Mouse (Mus musculus) neural tube, embryonic 11.5 days (tissue): ENCODE measurements at regions not wholly inside any gene's neighbourhood (a gene's known extent, or its start where the extent isn't known, plus 50 kb on each side); places are given as distances from the start of the nearest gene placed in this dataset.

Source experiments
- ATAC-seq: fragments of 200-750 bp; cut with Nextera tagmentation; 2 replicates; pipeline ENCODE4 v1.8.0; 2017; ENCODE audit warnings: moderate number of reproducible peaks, mild to moderate bottlenecking, moderate TSS enrichment, moderate library complexity; ENCODE audit not compliant: insufficient read depth, low FRiP score, low TSS enrichment
- DNase-seq: peaks from one replicate; pipeline ENCODE4 v3.0.0-alpha.2; 2015; ENCODE audit warnings: low spot score
- H3K27ac ChIP-seq: fragments of 300-500 bp; sonication (generic); 2 replicates; pipeline ENCODE4 v1.5.1; 2014; ENCODE audit warnings: low read depth, mild to moderate bottlenecking, low read length
- H3K27me3 ChIP-seq: fragments of 300-500 bp; sonication (generic); 2 replicates; pipeline ENCODE4 v1.6.1; 2014; ENCODE audit warnings: mild to moderate bottlenecking, low read length, mixed read lengths; ENCODE audit not compliant: control insufficient read depth, insufficient read depth
- H3K36me3 ChIP-seq: fragments of 300-500 bp; sonication (generic); 2 replicates; pipeline ENCODE4 v1.6.1; 2014; ENCODE audit warnings: mild to moderate bottlenecking, low read length, moderate library complexity, mixed read lengths; ENCODE audit not compliant: control insufficient read depth, insufficient read depth
- H3K4me1 ChIP-seq: fragments of 300-500 bp; sonication (generic); 2 replicates; pipeline ENCODE4 v1.6.1; 2014; ENCODE audit warnings: low read length, mixed read lengths; ENCODE audit not compliant: control insufficient read depth, insufficient read depth
- H3K4me2 ChIP-seq: fragments of 300-500 bp; sonication (generic); 2 replicates; pipeline ENCODE4 v1.6.1; 2014; ENCODE audit warnings: low read depth, mild to moderate bottlenecking, moderate library complexity
- H3K4me3 ChIP-seq: fragments of 300-500 bp; sonication (generic); 2 replicates; pipeline ENCODE4 v1.5.1; 2014; ENCODE audit warnings: low read depth, low read length
- H3K9ac ChIP-seq: fragments of 300-500 bp; sonication (generic); 2 replicates; pipeline ENCODE4 v1.6.1; 2014; ENCODE audit warnings: mild to moderate bottlenecking, low read length
- H3K9me3 ChIP-seq: fragments of 300-500 bp; sonication (generic); 2 replicates; pipeline ENCODE4 v1.6.1; 2016; ENCODE audit warnings: low read length; ENCODE audit not compliant: control insufficient read depth
- WGBS: fragments of 180-500 bp; shearing (Covaris S2); extraction: QIAGEN DNeasy Blood & Tissue Kit; methylation state at CpG from one replicate; pipeline ENCODE4 v1.1.7; 2014; 5-methylcytosine and 5-hydroxymethylcytosine counted together

GRCm38 (mm10) chr12:95054887-95055286 lies 637.1 kb upstream of the Flrt2 start:
- DNase-seq (no peak), ATAC-seq (no peak)
- WGBS = 92% methylated on average over 3 of the region's 3 CpGs
- Histone ChIP-seq H3K4me2 (no peak overlapping the region), H3K4me3 (no peak overlapping the region), H3K36me3 (no peaks in the 10 kb centered on the region), H3K4me1 (no peaks in the 10 kb centered on the region), H3K27ac (no peak overlapping the region), H3K9ac (no peak overlapping the region), H3K9me3 (no peaks in the 10 kb centered on the region), H3K27me3 (no peaks in the 10 kb centered on the region)

- no peak overlapping the region for H3K4me3 ChIP-seq
- H3K4me1 ChIP-seq = no peaks in the 10 kb centered on the region
- no peak overlapping the region for H3K9ac ChIP-seq
- H3K36me3 ChIP-seq = no peaks in the 10 kb centered on the region
- WGBS = 73% methylated on average over 7 of the region's 7 CpGs
- H3K4me2 ChIP-seq = no peak overlapping the region
- H3K9me3 ChIP-seq = no peaks in the 10 kb centered on the region
- no peak overlapping the region for H3K27ac ChIP-seq
- ATAC-seq (no peak), DNase-seq (no peak)
- H3K27me3 ChIP-seq = no peaks in the 10 kb centered on the region
Measured at GRCm38 (mm10) chr12:95056926-95057325, 635.1 kb upstream of the Flrt2 start.

- H3K9ac ChIP-seq = no peak overlapping the region
- H3K4me1 ChIP-seq = no peaks in the 10 kb centered on the region
- no peaks in the 10 kb centered on the region for H3K36me3 ChIP-seq
- no peak overlapping the region for H3K27ac ChIP-seq
- DNase-seq (no peak), ATAC-seq (no peak)
- no peaks in the 10 kb centered on the region for H3K9me3 ChIP-seq
- no peaks in the 10 kb centered on the region for H3K27me3 ChIP-seq
- no peak overlapping the region for H3K4me3 ChIP-seq
- H3K4me2 ChIP-seq = no peak overlapping the region
- WGBS = 92% methylated on average over 2 of the region's 2 CpGs
Measured at GRCm38 (mm10) chr12:95059396-95059795, 632.6 kb upstream of the Flrt2 start.

- Histone ChIP-seq H3K4me2 (no peak overlapping the region), H3K36me3 (no peaks in the 10 kb centered on the region), H3K27ac (no peak overlapping the region), H3K9ac (no peak overlapping the region), H3K4me1 (no peaks in the 10 kb centered on the region), H3K9me3 (no peaks in the 10 kb centered on the region), H3K4me3 (no peak overlapping the region), H3K27me3 (no peaks in the 10 kb centered on the region)
- ATAC-seq (no peak), DNase-seq (no peak)
- 80% methylated on average over 2 of the region's 2 CpGs for WGBS
Measured at GRCm38 (mm10) chr12:95072307-95072706, 619.7 kb upstream of the Flrt2 start.

GRCm38 (mm10) chr12:95119223-95119952 lies 572.6 kb upstream of the Flrt2 start:
- H3K36me3 ChIP-seq = no peaks in the 10 kb centered on the region
- H3K27ac ChIP-seq = no peak overlapping the region
- no peak overlapping the region for H3K4me3 ChIP-seq
- no peak overlapping the region for H3K9ac ChIP-seq
- ATAC-seq (no peak), DNase-seq (no peak)
- H3K4me2 ChIP-seq = no peak overlapping the region
- WGBS = 72% methylated on average over 3 of the region's 3 CpGs
- H3K9me3 ChIP-seq = no peaks in the 10 kb centered on the region
- no peaks in the 10 kb centered on the region for H3K4me1 ChIP-seq
- no peaks in the 10 kb centered on the region for H3K27me3 ChIP-seq

GRCm38 (mm10) chr12:95132804-95133203 lies 559.2 kb upstream of the Flrt2 start:
- no peaks in the 10 kb centered on the region for H3K27me3 ChIP-seq
- no peak for ATAC-seq
- 61% methylated on average over 1 of the region's 1 CpGs for WGBS

GRCm38 (mm10) chr12:95133482-95133881 lies 558.5 kb upstream of the Flrt2 start:
- Histone ChIP-seq H3K27ac (no peak overlapping the region), H3K9ac (no peak overlapping the region), H3K27me3 (no peaks in the 10 kb centered on the region), H3K4me1 (no peaks in the 10 kb centered on the region), H3K36me3 (no peaks in the 10 kb centered on the region), H3K4me3 (no peak overlapping the region), H3K9me3 (no peaks in the 10 kb centered on the region), H3K4me2 (no peak overlapping the region)
- DNase-seq = no peak
- 82% methylated on average over 4 of the region's 4 CpGs for WGBS
- ATAC-seq = no peak

More at GRCm38 (mm10) chr12:95132804-95133203, 559.2 kb upstream of the Flrt2 start:
- H3K27ac ChIP-seq = no peak overlapping the region
- no peaks in the 10 kb centered on the region for H3K36me3 ChIP-seq
- H3K4me2 ChIP-seq = no peak overlapping the region
- no peaks in the 10 kb centered on the region for H3K4me1 ChIP-seq
- H3K9me3 ChIP-seq = no peaks in the 10 kb centered on the region
- no peak overlapping the region for H3K4me3 ChIP-seq
- no peak overlapping the region for H3K9ac ChIP-seq
- DNase-seq = no peak

GRCm38 (mm10) chr12:95138167-95138566 lies 553.9 kb upstream of the Flrt2 start:
- H3K4me2 ChIP-seq = no peak overlapping the region
- H3K27me3 ChIP-seq = no peaks in the 10 kb centered on the region
- no peaks in the 10 kb centered on the region for H3K9me3 ChIP-seq
- no peaks in the 10 kb centered on the region for H3K36me3 ChIP-seq
- H3K9ac ChIP-seq = no peak overlapping the region
- no peak overlapping the region for H3K27ac ChIP-seq
- no peaks in the 10 kb centered on the region for H3K4me1 ChIP-seq
- H3K4me3 ChIP-seq = no peak overlapping the region
- 95% methylated on average over 2 of the region's 2 CpGs for WGBS
- DNase-seq (no peak), ATAC-seq (no peak)

- Histone ChIP-seq H3K36me3 (no peaks in the 10 kb centered on the region), H3K27me3 (no peaks in the 10 kb centered on the region), H3K27ac (no peak overlapping the region), H3K9ac (no peak overlapping the region), H3K4me2 (no peak overlapping the region), H3K4me1 (no peaks in the 10 kb centered on the region), H3K4me3 (no peak overlapping the region), H3K9me3 (no peaks in the 10 kb centered on the region)
- DNase-seq = no peak
- 72% methylated on average over 2 of the region's 2 CpGs for WGBS
- ATAC-seq = no peak
Measured at GRCm38 (mm10) chr12:95171051-95171450, 521.0 kb upstream of the Flrt2 start.
